Comparison of ENCODE assay signal across 12 mouse cellular contexts in genomic region chr3:106483796-106484405, GRCm38 (mm10). TPM values are rescaled to one million over a fixed set of nuclear protein-coding genes. Genes with fewer than 3 reads are reported as not detected.
A peak's percentile ranks its signal among the peaks of the same experiment; 100 is the strongest.
DNase-seq lines count a peak whose midpoint lies in the region; ATAC-seq lines count a peak whose summit lies in the region.
"Had no signal": no experiment of that assay in that cellular context is flagged by ENCODE, and none has a peak within 500 bp of the region (broad histone marks: within the 10 kb centered on the region; RNA-seq: fewer than 3 reads in every experiment).

No protein-coding gene starts in this region.

- DNase-seq in CD8-positive naive resting alpha-beta T cell, adult 2 months (ENCODE audit: low read depth in 2 of 2, low spot score in 2 of 2) = peak; percentile 49 to 51
- no peak for DNase-seq in layer of hippocampus, adult 11-12 months (ENCODE audit: low spot score)
- no peak for DNase-seq in hindbrain, embryonic 10.5 days (ENCODE audit: low spot score)
- DNase-seq: cerebellum, adult 11 months; kidney, postnatal 36 days had no signal

- peak overlapping the region; percentile 88 for H3K4me2 ChIP-seq in intestine, embryonic 15.5 days (replicated peaks)
- H3K4me2 ChIP-seq in midbrain, embryonic 15.5 days = no peak overlapping the region

- 51% methylated on average over 4 of the region's 4 CpGs for WGBS in intestine, embryonic 15.5 days
- 80% methylated on average over 4 of the region's 4 CpGs for WGBS in hindbrain, embryonic 10.5 days
- 80% methylated on average over 4 of the region's 4 CpGs for WGBS in midbrain, embryonic 15.5 days

- peak overlapping the region; percentile 98 for H3K4me3 ChIP-seq in megakaryocyte, embryonic 14.5 days (replicated peaks)
- peak overlapping the region; percentile 6; the same call in 1 of the 2 replicates for H3K4me3 ChIP-seq in intestine, embryonic 15.5 days (replicated peaks)
- no peak overlapping the region for H3K4me3 ChIP-seq in hindbrain, embryonic 10.5 days
- H3K4me3 ChIP-seq in midbrain, embryonic 15.5 days = no peak overlapping the region
- H3K4me3 ChIP-seq: embryonic facial prominence, embryonic 13.5 days had no signal

- no peak for ATAC-seq in megakaryocyte, adult 5-6 weeks (ENCODE audit: poor library complexity, severe bottlenecking)
- ATAC-seq in intestine, embryonic 15.5 days = peak; percentile 66
- peak; percentile 39 for ATAC-seq in neutrophil, adult 5-6 weeks (ENCODE audit: extremely low read depth, insufficient number of reproducible peaks, low FRiP score, poor library complexity, severe bottlenecking)
- ATAC-seq in midbrain, embryonic 15.5 days (replicated peaks) = no peak

- peaks cover 80% of the 10 kb centered on the region for H3K4me1 ChIP-seq in megakaryocyte, embryonic 14.5 days
- H3K4me1 ChIP-seq in intestine, embryonic 15.5 days (replicated peaks) = 0 out of 2 replicates have a peak, but pooled peaks cover 3% of the 10 kb centered on the region
- peaks cover 11% of the 10 kb centered on the region for H3K4me1 ChIP-seq in hindbrain, embryonic 10.5 days (replicated peaks)
- H3K4me1 ChIP-seq in midbrain, embryonic 15.5 days = peaks cover 9% of the 10 kb centered on the region; the same call in 1 of the 2 replicates

- peak overlapping the region; percentile 89 for H3K27ac ChIP-seq in intestine, embryonic 15.5 days
- H3K27ac ChIP-seq in hindbrain, embryonic 10.5 days = no peak overlapping the region
- no peak overlapping the region for H3K27ac ChIP-seq in midbrain, embryonic 15.5 days
- H3K27ac ChIP-seq: embryonic facial prominence, embryonic 13.5 days had no signal

- peaks cover 64% of the 10 kb centered on the region for H3K36me3 ChIP-seq in megakaryocyte, embryonic 14.5 days (replicated peaks; ENCODE audit: low read length)
- no peaks in the 10 kb centered on the region for H3K36me3 ChIP-seq in intestine, embryonic 15.5 days
- H3K36me3 ChIP-seq in hindbrain, embryonic 10.5 days = no peaks in the 10 kb centered on the region
- no peaks in the 10 kb centered on the region for H3K36me3 ChIP-seq in midbrain, embryonic 15.5 days (replicated peaks)
- H3K36me3 ChIP-seq: embryonic facial prominence, embryonic 13.5 days; G1E had no signal

- no peaks in the 10 kb centered on the region for H3K27me3 ChIP-seq in megakaryocyte, embryonic 14.5 days (replicated peaks)
- H3K27me3 ChIP-seq in intestine, embryonic 15.5 days (replicated peaks) = no peaks in the 10 kb centered on the region
- peaks cover 24% of the 10 kb centered on the region for H3K27me3 ChIP-seq in hindbrain, embryonic 10.5 days (ENCODE audit: insufficient read depth, poor library complexity, severe bottlenecking)
- peaks cover 11% of the 10 kb centered on the region for H3K27me3 ChIP-seq in midbrain, embryonic 15.5 days (replicated peaks)

- H3K9me3 ChIP-seq in megakaryocyte, embryonic 14.5 days = no peaks in the 10 kb centered on the region
- H3K9me3 ChIP-seq in intestine, embryonic 15.5 days = no peaks in the 10 kb centered on the region
- no peaks in the 10 kb centered on the region for H3K9me3 ChIP-seq in hindbrain, embryonic 10.5 days
- no peaks in the 10 kb centered on the region for H3K9me3 ChIP-seq in midbrain, embryonic 15.5 days
- H3K9me3 ChIP-seq: embryonic facial prominence, embryonic 13.5 days; G1E had no signal

- no peak overlapping the region for H3K9ac ChIP-seq in intestine, embryonic 15.5 days
- no peak overlapping the region for H3K9ac ChIP-seq in midbrain, embryonic 15.5 days
- H3K9ac ChIP-seq: embryonic facial prominence, embryonic 13.5 days had no signal

RNA-seq across cellular contexts. Expression of gene Dennd2d, which starts 1.7 kb away (rescaled TPM):
- 13.9 TPM in 1 of 2 replicates, not detected in the other for polyA plus RNA-seq in megakaryocyte, embryonic 14.5 days (2012; ENCODE audit: insufficient read depth, low replicate concordance)
- total RNA-seq in megakaryocyte, adult 5-6 weeks (2015) = 10.6 and 14.0 TPM in 2 replicates
- total RNA-seq in megakaryocyte, adult 5-6 weeks (2017) = 20.3 and 20.7 TPM in 2 replicates
- polyA plus RNA-seq in intestine, embryonic 15.5 days (2015; fragmentation: Nextera tagmentation; extraction: Ambion mirVana) = 18.9 and 24.4 TPM in 2 replicates
- total RNA-seq in neutrophil, adult 5-6 weeks (2017) = 72.7 and 76.0 TPM in 2 replicates
- 1.3 TPM in 2 replicates for polyA plus RNA-seq in hindbrain, embryonic 10.5 days (2016; fragmentation: Nextera tagmentation; extraction: Ambion mirVana)
- 0.67 and 0.78 TPM in 2 replicates for polyA plus RNA-seq in midbrain, embryonic 15.5 days (2015; fragmentation: Nextera tagmentation; extraction: Ambion mirVana)

Comparison
In these comparisons a context has a peak if more than half of its experiments do, and no peak if none do; other contexts are left out.
1. H3K4me3 ChIP-seq: peak in megakaryocyte, embryonic 14.5 days (single experiment) and intestine, embryonic 15.5 days (single experiment); none in hindbrain, embryonic 10.5 days (single experiment) and midbrain, embryonic 15.5 days (single experiment).
2. ATAC-seq: peak in intestine, embryonic 15.5 days (single experiment) and neutrophil, adult 5-6 weeks (single experiment); none in megakaryocyte, adult 5-6 weeks (single experiment) and midbrain, embryonic 15.5 days (single experiment).
3. DNase-seq: peak in CD8-positive naive resting alpha-beta T cell, adult 2 months (2 of 2); none in layer of hippocampus, adult 11-12 months (single experiment) and hindbrain, embryonic 10.5 days (single experiment).